Mouse (Mus musculus) cerebellum, postnatal 14 days (tissue): ENCODE data around the gene Ssx9.
"Not testable (repeated sequence)": the region's sequence is repeated elsewhere in the genome, so short reads cannot be mapped to it uniquely, and the experiment has no call there.

Experiments used
- DNase-seq, 2 experiments: peaks; one replicate each; pipeline ENCODE4 v3.0.0; 2021; ENCODE audit warnings: mixed read lengths in 2 of 2

Ssx9 gene

GRCm38 (mm10) chrX:8748132-8748531, at the start of gene Ssx9:
TSS of gene Ssx9 (plus strand) at chrX:8748432.
- DNase-seq, result not testable (repeated sequence)

GRCm38 (mm10) chrX:8732907-8733306, 15.3 kb upstream of the Ssx9 start:
- DNase-seq, result peak; percentile 10 to 59

GRCm38 (mm10) chrX:8803391-8803790, 55.2 kb downstream of the Ssx9 start, which contains the start of gene Ssxb5:
TSS of gene Ssxb5 (plus strand) at chrX:8803691.
- not testable (repeated sequence) for DNase-seq
